Mouse (Mus musculus): ENCODE measurements around the gene Olfr111.
A peak's percentile ranks its signal among the peaks of the same experiment; 100 is the strongest.
"Not testable (repeated sequence)": the region's sequence is repeated elsewhere in the genome, so short reads cannot be mapped to it uniquely, and the experiment has no call there.

The Olfr111 gene

GRCm38 (mm10) chr17:37507730-37508129, at the start of gene Olfr111:
Gene Olfr111 (plus strand): TSS chr17:37508030.
- no peak for DNase-seq

- DNase-seq = no peak
These were observed 49.2 kb upstream of the Olfr111 start, which contains the start of gene Olfr109 for GRCm38 (mm10) chr17:37458616-37459015. Gene Olfr109 (plus strand): TSS chr17:37458916.

- DNase-seq = no peak
These were observed 24.4 kb upstream of the Olfr111 start, which contains the start of gene H2-M2 for GRCm38 (mm10) chr17:37483452-37483851. Gene H2-M2 (minus strand): TSS chr17:37483552.

GRCm38 (mm10) chr17:37491930-37492518, 15.8 kb upstream of the Olfr111 start, which contains the start of gene Olfr110:
Gene Olfr110 (plus strand): TSS chr17:37492468.
- no peak for DNase-seq

GRCm38 (mm10) chr17:37524612-37525011, 16.8 kb downstream of the Olfr111 start:
- DNase-seq = not testable (repeated sequence)

- DNase-seq = not testable (repeated sequence)
These were observed 17.6 kb downstream of the Olfr111 start for GRCm38 (mm10) chr17:37525427-37525826.

- no peak for DNase-seq
These were observed 27.3 kb downstream of the Olfr111 start for GRCm38 (mm10) chr17:37535173-37535572.

- not testable (repeated sequence) for DNase-seq
These were observed 30.6 kb downstream of the Olfr111 start for GRCm38 (mm10) chr17:37538416-37538815.

GRCm38 (mm10) chr17:37541454-37542119, 33.8 kb downstream of the Olfr111 start:
- DNase-seq = no peak

- DNase-seq = peak; percentile 0
These were observed 36.1 kb downstream of the Olfr111 start for GRCm38 (mm10) chr17:37543800-37544435.

GRCm38 (mm10) chr17:37558913-37559615, 51.2 kb downstream of the Olfr111 start:
- DNase-seq = no peak

- DNase-seq = no peak
These were observed 61.5 kb downstream of the Olfr111 start, which contains the start of gene Olfr112 for GRCm38 (mm10) chr17:37569351-37569750. Gene Olfr112 (minus strand): TSS chr17:37569451.

- DNase-seq = no peak
These were observed 69.7 kb downstream of the Olfr111 start, which contains the start of gene Olfr113 for GRCm38 (mm10) chr17:37577563-37577962. Gene Olfr113 (minus strand): TSS chr17:37577663.

All from retina, postnatal 1 day (tissue).